Mouse (Mus musculus) forebrain, postnatal 0 days (tissue): Measurements from ENCODE around the gene Mrs2. TPM values are rescaled to one million over a fixed set of nuclear protein-coding genes. Genes with fewer than 3 reads are reported as not detected.
"Not testable (repeated sequence)": the region's sequence is repeated elsewhere in the genome, so short reads cannot be mapped to it uniquely, and the experiment has no call there.

Source experiments
- ATAC-seq: fragments of 200-750 bp; cut with Nextera tagmentation; 2 replicates; pipeline ENCODE4 v1.8.0; 2017; ENCODE audit warnings: mild to moderate bottlenecking, moderate library complexity
- DNase-seq: peaks from one replicate; pipeline ENCODE4 v3.0.0-alpha.2; 2015
- H3K27ac ChIP-seq: fragments of 300-500 bp; sonication (generic); 2 replicates; pipeline ENCODE4 v1.5.1; 2014; ENCODE audit warnings: low read depth, mild to moderate bottlenecking, antibody characterized with exemption, low read length, moderate library complexity, mixed read lengths
- H3K27me3 ChIP-seq: fragments of 300-500 bp; sonication (generic); 2 replicates; pipeline ENCODE4 v1.6.1; 2014; ENCODE audit warnings: mild to moderate bottlenecking, low read length, mixed read lengths; ENCODE audit not compliant: insufficient read depth
- H3K36me3 ChIP-seq: fragments of 300-500 bp; sonication (generic); 2 replicates; pipeline ENCODE4 v1.6.1; 2014; ENCODE audit warnings: mild to moderate bottlenecking, moderate library complexity; ENCODE audit not compliant: insufficient read depth
- H3K4me1 ChIP-seq: fragments of 300-500 bp; sonication (generic); 2 replicates; pipeline ENCODE4 v1.6.1; 2014; ENCODE audit warnings: antibody characterized with exemption; ENCODE audit not compliant: insufficient read depth
- H3K4me2 ChIP-seq: fragments of 300-500 bp; sonication (generic); 2 replicates; pipeline ENCODE4 v1.6.1; 2014; ENCODE audit warnings: low read depth, mild to moderate bottlenecking, moderate library complexity
- H3K4me3 ChIP-seq: fragments of 300-500 bp; sonication (generic); 2 replicates; pipeline ENCODE4 v1.5.1; 2014; ENCODE audit warnings: low read depth, low read length, mixed read lengths
- H3K9ac ChIP-seq: fragments of 300-500 bp; sonication (generic); 2 replicates; pipeline ENCODE4 v1.6.1; 2014; ENCODE audit warnings: mild to moderate bottlenecking
- H3K9me3 ChIP-seq: fragments of 300-500 bp; sonication (generic); 2 replicates; pipeline ENCODE4 v1.6.1; 2016; ENCODE audit warnings: low read length
- CTCF ChIP-seq: sonication (generic); IDR thresholded peaks from 2 replicates; pipeline ENCODE4 v1.5.1; 2016; ENCODE audit warnings: antibody characterized with exemption, control low read depth, low read depth
- WGBS: fragments of 180-500 bp; shearing (Covaris S2); extraction: QIAGEN DNeasy Blood & Tissue Kit; methylation state at CpG from one replicate; pipeline ENCODE4 v1.1.7; 2014; 5-methylcytosine and 5-hydroxymethylcytosine counted together
- polyA plus RNA-seq: library from polyadenylated mRNA; unstranded; fragments of >200 nt; fragmentation: Nextera tagmentation; extraction: Ambion mirVana; gene quantifications from 2 replicates; pipeline ENCODE4 v1.2.1, GENCODE M21; 2015
- total RNA-seq: library from RNA; depleted of rRNA; stranded (reverse); fragments of >200 nt; gene quantifications from 2 replicates; pipeline ENCODE4 v1.2.3, GENCODE M21; 2014

Mrs2 gene
- total and polyA plus RNA-seq, 2 experiments from 2014 or later, result 11.6 to 31.9 TPM

GRCm38 (mm10) chr13:24988391-24988790 is 31.8 kb downstream of the Mrs2 start:
- H3K4me2 ChIP-seq, result no peak overlapping the region
- H3K9ac ChIP-seq, result no peak overlapping the region
- H3K4me3 ChIP-seq, result no peak overlapping the region
- no peak overlapping the region for H3K27ac ChIP-seq
- H3K27me3 ChIP-seq, result no peaks in the 10 kb centered on the region
- H3K4me1 ChIP-seq, result peaks cover 3% of the 10 kb centered on the region; the same call in 1 of the 2 replicates
- WGBS, result 33% methylated on average over 7 of the region's 7 CpGs
- peak; percentile 80 for TF ChIP-seq CTCF
- H3K36me3 ChIP-seq, result peaks cover 21% of the 10 kb centered on the region
- H3K9me3 ChIP-seq, result no peaks in the 10 kb centered on the region
- peak; percentile 73 for DNase-seq
- peak; percentile 83 for ATAC-seq

- H3K4me3 ChIP-seq, result no peak overlapping the region
- H3K9me3 ChIP-seq, result no peaks in the 10 kb centered on the region
- WGBS, result 28% methylated on average over 2 of the region's 2 CpGs
- H3K27me3 ChIP-seq, result no peaks in the 10 kb centered on the region
- H3K36me3 ChIP-seq, result peaks cover 10% of the 10 kb centered on the region
- ATAC-seq, result peak; percentile 84
- no peak overlapping the region for H3K27ac ChIP-seq
- peak; percentile 36 for DNase-seq
- TF ChIP-seq CTCF, result no peak
- no peak overlapping the region for H3K9ac ChIP-seq
- H3K4me1 ChIP-seq, result peaks cover 3% of the 10 kb centered on the region; the same call in 1 of the 2 replicates
- no peak overlapping the region for H3K4me2 ChIP-seq
These were observed 34.7 kb downstream of the Mrs2 start for GRCm38 (mm10) chr13:24985435-24985834.

- H3K4me1 ChIP-seq, result peaks cover under 1% of the 10 kb centered on the region; the same call in 1 of the 2 replicates
- no peak overlapping the region for H3K9ac ChIP-seq
- no peaks in the 10 kb centered on the region for H3K27me3 ChIP-seq
- WGBS, result 92% methylated on average over 6 of the region's 6 CpGs
- no peak overlapping the region for H3K27ac ChIP-seq
- no peak for ATAC-seq
- no peaks in the 10 kb centered on the region for H3K36me3 ChIP-seq
- DNase-seq, result no peak
- H3K9me3 ChIP-seq, result no peaks in the 10 kb centered on the region
- TF ChIP-seq CTCF, result no peak
- no peak overlapping the region for H3K4me3 ChIP-seq
- H3K4me2 ChIP-seq, result no peak overlapping the region
These were observed 39.1 kb downstream of the Mrs2 start for GRCm38 (mm10) chr13:24981031-24981430.

- no peak overlapping the region for H3K4me3 ChIP-seq
- H3K9me3 ChIP-seq, result no peaks in the 10 kb centered on the region
- DNase-seq (no peak), ATAC-seq (no peak)
- no peaks in the 10 kb centered on the region for H3K4me1 ChIP-seq
- no peak for TF ChIP-seq CTCF
- no peak overlapping the region for H3K4me2 ChIP-seq
- H3K36me3 ChIP-seq, result no peaks in the 10 kb centered on the region
- H3K27me3 ChIP-seq, result no peaks in the 10 kb centered on the region
- no peak overlapping the region for H3K27ac ChIP-seq
- 89% methylated on average over 5 of the region's 5 CpGs for WGBS
- H3K9ac ChIP-seq, result no peak overlapping the region
These were observed 42.3 kb downstream of the Mrs2 start for GRCm38 (mm10) chr13:24977820-24978342.

- 49% methylated on average over 4 of the region's 4 CpGs for WGBS
- peak; percentile 27 for DNase-seq
- H3K9ac ChIP-seq, result no peak overlapping the region
These were observed 43.8 kb downstream of the Mrs2 start for GRCm38 (mm10) chr13:24976384-24976783.

GRCm38 (mm10) chr13:24971776-24972175 is 48.4 kb downstream of the Mrs2 start:
- not testable (repeated sequence) for H3K4me3 ChIP-seq, DNase-seq, H3K4me2 ChIP-seq, H3K9me3 ChIP-seq, H3K36me3 ChIP-seq, H3K4me1 ChIP-seq, ATAC-seq, H3K27ac ChIP-seq, H3K27me3 ChIP-seq, H3K9ac ChIP-seq
- WGBS, result 90% methylated on average over 3 of the region's 3 CpGs

More at GRCm38 (mm10) chr13:24976384-24976783, 43.8 kb downstream of the Mrs2 start:
- no peak overlapping the region for H3K27ac ChIP-seq
- TF ChIP-seq CTCF, result no peak
- no peaks in the 10 kb centered on the region for H3K9me3 ChIP-seq
- H3K4me1 ChIP-seq, result no peaks in the 10 kb centered on the region
- H3K36me3 ChIP-seq, result no peaks in the 10 kb centered on the region
- no peak overlapping the region for H3K4me3 ChIP-seq
- no peaks in the 10 kb centered on the region for H3K27me3 ChIP-seq
- ATAC-seq, result peak; percentile 73
- H3K4me2 ChIP-seq, result no peak overlapping the region

- H3K4me3 ChIP-seq, result peak overlapping the region; percentile 31
- 36% methylated on average over 5 of the region's 5 CpGs for WGBS
These were observed 54.4 kb downstream of the Mrs2 start for GRCm38 (mm10) chr13:24965846-24966201.

More at GRCm38 (mm10) chr13:24965846-24966201, 54.4 kb downstream of the Mrs2 start:
- Histone ChIP-seq H3K4me2 (peak overlapping the region; percentile 47), H3K9ac (peak overlapping the region; percentile 43), H3K36me3 (no peaks in the 10 kb centered on the region), H3K27ac (0 out of 2 replicates have a peak overlapping the region, but pooled peaks have one; percentile 21), H3K9me3 (no peaks in the 10 kb centered on the region), H3K4me1 (0 out of 2 replicates have a peak, but pooled peaks cover 6% of the 10 kb centered on the region), H3K27me3 (no peaks in the 10 kb centered on the region; the same call in 1 of the 2 replicates)
- ATAC-seq (peak; percentile 73), DNase-seq (no peak)
- no peak for TF ChIP-seq CTCF
